Mouse (Mus musculus): ENCODE measurements around the gene Nfia.

DNA sequence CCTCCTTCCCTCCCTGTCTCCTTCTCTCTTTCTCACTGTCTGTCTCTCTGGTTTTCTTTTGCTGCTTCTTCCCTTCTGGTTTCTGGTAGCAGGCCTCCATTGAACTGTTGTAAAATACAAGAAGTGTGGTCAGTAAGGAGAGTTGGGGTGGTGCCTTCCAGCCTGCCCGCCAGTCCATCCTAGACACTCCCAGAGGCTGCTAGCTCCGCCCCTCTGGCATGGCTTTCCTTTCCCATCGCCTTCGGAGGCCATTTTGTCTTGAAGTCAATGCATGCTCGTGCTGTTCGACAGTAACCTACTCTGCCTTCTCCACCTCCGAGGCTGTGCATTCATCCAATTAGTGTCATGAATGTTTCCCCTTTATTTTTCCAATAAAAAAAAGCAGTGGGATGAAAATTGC, 343.5 kb downstream of the Nfia start:
- TF ChIP-seq POLR2A (IDR thresholded peaks at IDR 0.05; ENCODE audit: control insufficient read depth, low read depth, low read length), result no peak
- no peak for TF ChIP-seq CTCF (IDR thresholded peaks at IDR 0.05; ENCODE audit: control insufficient read depth, insufficient read depth, insufficient replicate concordance, low read depth, low read length)
